Mouse (Mus musculus): Measurements from ENCODE around the gene Cep72. TPM values are rescaled to one million over a fixed set of nuclear protein-coding genes. Genes with fewer than 3 reads are reported as not detected.
A peak's percentile ranks its signal among the peaks of the same experiment; 100 is the strongest.
"Not testable (repeated sequence)": the region's sequence is repeated elsewhere in the genome, so short reads cannot be mapped to it uniquely, and the experiment has no call there.

Cep72 gene
- 1 to 10 TPM; 1.7 to 2.2 TPM for total RNA-seq (2021)
- long read RNA-seq, experiment 1, partial matches to known transcripts: 0 of 1 reads
- long read RNA-seq, experiment 1, other reads (novel, unspliced or antisense): 1 of 1 reads
- long read RNA-seq, experiment 2, partial matches to known transcripts: 0 of 4 reads
- long read RNA-seq, experiment 2, other reads (novel, unspliced or antisense): 4 of 4 reads

GRCm38 (mm10) chr13:74061613-74062377 lies at the start of gene Cep72:
Gene Cep72, minus strand, starts transcription at chr13:74062299.
- peak; percentile 89 to 92 for DNase-seq (ENCODE audit: low spot score in 2 of 2)

GRCm38 (mm10) chr13:74107410-74107809 lies 45.3 kb upstream of the Cep72 start:
- no peak for DNase-seq (ENCODE audit: low spot score in 2 of 2)

DNA sequence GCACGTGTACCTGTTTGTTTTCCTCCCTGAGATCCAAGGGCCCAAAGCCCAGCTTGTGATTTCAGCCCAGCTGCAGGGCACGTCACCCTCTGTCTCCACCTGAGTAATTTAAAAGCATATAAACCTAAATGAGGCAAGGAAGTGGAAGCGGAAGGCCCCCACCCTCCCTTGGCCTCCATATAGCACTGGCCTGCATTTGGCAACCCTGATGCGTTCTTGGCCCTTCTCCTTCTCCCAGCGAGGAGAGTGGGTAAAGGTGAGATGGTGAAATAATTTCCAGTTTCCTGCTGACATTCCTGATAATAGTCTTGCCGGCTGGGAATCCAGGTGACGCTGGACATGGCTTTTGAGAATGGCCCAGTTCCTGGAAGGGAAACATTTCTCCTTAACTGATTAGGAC lies 42.3 kb upstream of the Cep72 start:
- no peak for DNase-seq (ENCODE audit: low spot score in 2 of 2)

GRCm38 (mm10) chr13:74102831-74103582 lies 40.9 kb upstream of the Cep72 start:
- DNase-seq (ENCODE audit: low spot score in 2 of 2): no peak

DNA sequence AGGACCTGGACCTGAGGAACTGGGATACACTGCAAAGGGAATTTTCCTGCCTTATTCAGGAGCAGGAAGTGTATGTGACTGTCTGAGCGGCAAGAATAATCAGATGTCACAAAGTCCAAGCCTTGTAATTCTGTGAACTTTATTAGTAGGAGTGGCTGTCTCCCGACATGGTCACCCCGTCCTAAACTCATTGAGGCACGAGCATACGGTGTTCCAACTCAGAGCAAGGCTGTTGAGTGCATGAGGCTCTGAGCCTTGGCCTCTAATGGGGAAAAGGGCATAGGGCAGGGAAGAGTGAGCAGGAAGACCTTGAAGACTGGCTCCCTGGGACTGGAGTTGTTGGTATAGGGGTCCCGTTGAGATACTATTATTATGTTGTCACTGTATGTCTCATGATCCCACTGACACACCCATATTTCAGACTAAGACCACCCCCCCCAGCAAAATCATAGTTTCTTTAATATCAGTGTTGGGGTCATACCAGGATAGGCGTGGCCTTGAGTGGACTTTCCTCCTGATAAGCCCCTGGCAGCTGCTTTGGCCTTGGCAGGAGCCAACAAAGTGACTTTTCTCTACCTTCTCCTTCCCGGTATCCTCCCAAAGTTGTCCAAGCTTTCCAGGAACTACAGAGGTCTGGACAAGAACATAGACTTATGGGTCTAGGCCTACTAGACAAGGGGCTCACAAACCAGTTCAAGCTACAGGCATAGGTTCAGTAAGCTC lies 40.2 kb upstream of the Cep72 start:
- no peak for DNase-seq (ENCODE audit: low spot score in 2 of 2)

DNA sequence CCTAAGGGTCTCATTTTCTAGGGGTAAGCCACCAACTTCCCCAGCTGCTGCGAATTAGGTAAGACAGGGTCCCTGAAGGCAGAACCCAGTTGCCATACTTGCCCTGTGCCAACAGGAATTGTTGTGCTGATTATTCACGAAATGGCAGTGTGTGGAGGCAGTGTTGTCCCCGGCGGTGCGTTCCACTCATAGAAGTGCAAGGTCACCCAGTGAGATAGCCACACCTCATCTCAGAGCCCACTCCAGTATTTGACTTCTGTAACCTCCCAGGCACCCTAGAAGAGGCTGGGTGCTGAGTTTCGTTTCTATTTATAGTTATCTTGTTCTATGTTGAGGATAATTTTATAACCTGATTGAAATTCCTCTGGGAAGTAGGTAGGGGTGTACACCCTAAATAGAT lies 36.8 kb upstream of the Cep72 start:
- DNase-seq (ENCODE audit: low spot score in 2 of 2): no peak

DNA sequence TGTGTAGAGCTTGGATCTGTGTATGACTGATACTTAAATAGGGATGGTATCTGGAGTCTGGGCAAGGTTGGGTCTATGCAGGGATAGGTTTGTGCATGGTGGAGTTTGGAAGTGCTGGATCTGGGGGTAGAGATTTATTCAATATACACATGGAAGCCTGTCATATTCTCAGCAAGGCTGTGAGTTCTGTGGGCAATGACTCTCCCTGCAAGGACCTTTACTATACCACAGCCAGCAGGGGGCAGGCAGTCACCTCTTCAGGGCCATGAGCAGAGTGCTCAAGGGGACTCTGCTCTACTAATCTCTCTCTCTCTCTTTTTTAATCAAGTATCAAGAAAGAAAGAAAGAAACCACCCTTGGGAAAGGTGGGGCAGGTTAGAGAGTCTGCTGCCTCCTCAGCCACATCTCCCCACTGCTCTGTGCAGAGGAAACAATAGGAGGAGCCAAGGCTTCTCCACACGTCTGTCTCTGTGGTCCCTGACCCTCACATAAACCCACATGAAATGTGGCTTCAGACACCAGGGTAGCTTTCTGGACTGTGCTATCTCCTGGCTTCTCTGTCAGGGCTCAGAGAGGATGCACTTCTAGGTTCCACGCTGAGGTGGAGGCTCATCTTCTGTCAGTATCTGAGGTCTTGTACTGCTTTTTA lies 34.7 kb upstream of the Cep72 start:
- DNase-seq (ENCODE audit: low spot score in 2 of 2): peak; percentile 28 to 64

GRCm38 (mm10) chr13:74095936-74096335 lies 33.8 kb upstream of the Cep72 start:
- no peak for DNase-seq (ENCODE audit: low spot score in 2 of 2)

DNA sequence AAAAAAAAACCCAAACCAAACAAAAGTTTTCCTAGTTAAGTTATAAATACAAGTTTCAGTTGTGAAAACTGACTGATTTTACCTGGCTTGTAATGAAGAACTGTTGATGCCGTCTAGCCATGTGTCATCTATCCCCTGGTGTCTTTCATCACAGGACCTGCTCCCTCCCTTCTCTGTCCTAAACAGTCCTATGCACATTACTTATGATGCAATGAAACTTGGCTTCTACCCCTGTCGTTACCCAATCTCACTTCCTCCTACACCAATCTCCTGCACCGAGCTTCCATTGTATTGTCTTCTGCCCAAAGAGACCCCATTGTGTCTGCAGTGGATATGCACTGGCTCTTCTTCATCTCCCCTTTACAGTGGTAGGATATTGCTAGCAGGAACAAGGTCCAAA lies 28.2 kb upstream of the Cep72 start:
- no peak for DNase-seq (ENCODE audit: low spot score in 2 of 2)

DNA sequence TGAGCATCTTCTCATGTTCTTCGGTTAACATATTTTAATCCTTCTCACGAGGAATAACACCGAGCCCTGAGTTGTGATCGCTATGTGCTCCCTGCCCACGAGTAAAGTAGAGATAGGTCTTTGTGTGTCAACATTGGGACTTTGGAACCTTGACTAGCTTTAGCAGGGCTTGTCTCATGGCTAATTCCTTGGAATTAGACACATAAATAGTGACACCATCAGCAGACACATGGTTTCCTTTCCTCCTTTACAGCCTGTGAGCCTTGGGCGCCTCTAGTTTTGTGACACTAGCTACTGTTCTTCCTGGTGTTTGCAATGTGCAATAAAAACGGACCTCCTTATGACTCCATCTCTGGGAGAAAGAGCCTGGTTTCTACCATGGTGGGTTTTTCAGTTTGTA lies 11.3 kb upstream of the Cep72 start:
- no peak for DNase-seq (ENCODE audit: low spot score in 2 of 2)

- DNase-seq (ENCODE audit: low spot score in 2 of 2): no peak
Observed at GRCm38 (mm10) chr13:74071714-74072113, 9.6 kb upstream of the Cep72 start.

GRCm38 (mm10) chr13:74071244-74071643 lies 9.1 kb upstream of the Cep72 start:
- not testable (repeated sequence) for DNase-seq (ENCODE audit: low spot score in 2 of 2)

GRCm38 (mm10) chr13:74066576-74066975 lies 4.5 kb upstream of the Cep72 start:
- no peak for DNase-seq (ENCODE audit: low spot score in 2 of 2)

DNA sequence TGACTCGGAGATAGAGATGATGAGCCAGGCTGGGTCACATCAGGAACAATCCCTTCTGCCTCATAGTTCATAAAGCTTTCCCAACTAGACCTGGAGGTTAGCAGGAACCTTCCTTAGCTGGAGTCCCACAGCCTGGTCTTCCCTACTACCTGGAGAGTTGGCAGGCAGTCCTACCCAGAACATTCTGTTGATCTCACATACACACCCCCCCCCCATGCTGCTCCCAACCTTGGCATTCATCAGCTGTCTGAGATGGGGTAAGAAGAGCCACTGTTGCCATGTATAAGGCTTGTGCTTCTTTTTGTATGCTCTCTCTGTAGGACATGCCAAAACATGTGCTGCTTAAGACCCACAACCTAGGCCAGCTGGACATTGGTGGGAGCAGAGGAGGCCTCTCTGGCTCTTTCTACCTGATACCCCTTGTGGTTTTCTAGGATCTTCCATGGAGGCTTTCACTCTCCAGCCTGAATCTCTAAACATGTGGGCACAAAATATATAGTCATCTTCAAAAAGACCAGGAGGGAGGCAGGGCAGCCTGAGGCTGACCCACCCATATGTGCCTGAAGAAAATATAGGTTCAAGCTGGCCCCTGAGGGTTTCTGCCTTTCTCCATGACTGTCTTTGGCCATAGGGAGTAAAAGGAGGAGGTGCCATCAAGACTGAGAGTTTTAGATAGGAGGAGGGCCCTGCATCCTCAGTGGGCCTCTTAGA lies 1.4 kb upstream of the Cep72 start:
- no peak for DNase-seq (ENCODE audit: low spot score in 2 of 2)

- DNase-seq (ENCODE audit: low spot score in 2 of 2): no peak
Observed at GRCm38 (mm10) chr13:74062378-74063128, 454 bp upstream of the Cep72 start.

GRCm38 (mm10) chr13:74058081-74058480 lies 4.0 kb downstream of the Cep72 start:
- peak in 1 of 2 experiments; percentile 29 for DNase-seq (ENCODE audit: low spot score in 2 of 2)

- DNase-seq (ENCODE audit: low spot score in 2 of 2): no peak
Observed at GRCm38 (mm10) chr13:74056194-74056593, 5.9 kb downstream of the Cep72 start.

- DNase-seq (ENCODE audit: low spot score in 2 of 2): no peak
Observed at GRCm38 (mm10) chr13:74039926-74040325, 22.2 kb downstream of the Cep72 start.

- DNase-seq (ENCODE audit: low spot score in 2 of 2): no peak
Observed at GRCm38 (mm10) chr13:74035776-74036175, 26.3 kb downstream of the Cep72 start.

DNA sequence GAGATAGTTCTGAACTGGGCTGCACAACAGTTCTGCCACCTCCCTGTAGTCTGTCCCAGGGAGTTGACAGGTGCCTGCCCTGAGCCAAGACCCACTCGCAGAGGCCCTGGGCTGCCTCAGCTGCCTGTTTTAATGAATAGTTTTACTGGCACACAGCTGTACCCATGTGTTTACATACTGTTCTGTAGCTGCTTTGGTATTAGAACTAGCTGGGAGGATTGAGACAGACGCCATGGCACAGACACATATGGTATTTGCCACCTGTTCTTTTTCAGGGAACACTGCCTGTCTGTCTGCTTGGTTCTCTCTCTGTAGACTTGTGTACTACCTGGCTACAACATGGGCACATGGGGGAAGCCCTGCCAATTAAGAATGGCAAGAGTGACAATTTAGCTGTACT lies 27.3 kb downstream of the Cep72 start:
- peak; percentile 29 to 67 for DNase-seq (ENCODE audit: low spot score in 2 of 2)
